Mouse (Mus musculus) lung, adult 2 months (tissue): ENCODE measurements around the gene Hivep1. TPM values are rescaled to one million over a fixed set of nuclear protein-coding genes. Genes with fewer than 3 reads are reported as not detected.

Experiments
- DNase-seq: peaks from one replicate; pipeline ENCODE4 v3.0.0; 2022
- H3K4me1 ChIP-seq: fragments of 200-500 bp; 2 replicates; pipeline ENCODE4 v1.6.1; 2011; ENCODE audit warnings: low read length; ENCODE audit not compliant: control insufficient read depth, insufficient read depth
- H3K4me3 ChIP-seq: fragments of 200-500 bp; replicated peaks from 2 replicates; pipeline ENCODE3; 2011; ENCODE audit warnings: low read depth, mild to moderate bottlenecking, control low read depth, low read length; ENCODE audit errors: extremely low read depth
- CTCF ChIP-seq: fragments of 200-500 bp; IDR thresholded peaks from 2 replicates; pipeline ENCODE4 v1.5.1; 2011; ENCODE audit warnings: mild to moderate bottlenecking, low read length, control low read depth; ENCODE audit not compliant: insufficient read depth
- POLR2A ChIP-seq: fragments of 200-500 bp; IDR thresholded peaks from 2 replicates; pipeline ENCODE4 v1.6.1; 2011; ENCODE audit warnings: low read depth, mild to moderate bottlenecking, control low read depth, low read length, borderline replicate concordance; ENCODE audit errors: extremely low read depth
- WGBS: fragments of 180-500 bp; shearing (Covaris S2); methylation state at CpG from one replicate; pipeline ENCODE4 v1.1.7; 2018; 5-methylcytosine and 5-hydroxymethylcytosine counted together
- polyA plus RNA-seq: library from polyadenylated mRNA; depleted of rRNA; stranded (reverse); fragments of >200 nt; gene quantifications from 2 replicates; pipeline ENCODE4 v1.2.3, GENCODE M21; 2012; rRNA removed

The Hivep1 gene
- polyA plus RNA-seq, 1 experiment: 41.8 TPM

DNA sequence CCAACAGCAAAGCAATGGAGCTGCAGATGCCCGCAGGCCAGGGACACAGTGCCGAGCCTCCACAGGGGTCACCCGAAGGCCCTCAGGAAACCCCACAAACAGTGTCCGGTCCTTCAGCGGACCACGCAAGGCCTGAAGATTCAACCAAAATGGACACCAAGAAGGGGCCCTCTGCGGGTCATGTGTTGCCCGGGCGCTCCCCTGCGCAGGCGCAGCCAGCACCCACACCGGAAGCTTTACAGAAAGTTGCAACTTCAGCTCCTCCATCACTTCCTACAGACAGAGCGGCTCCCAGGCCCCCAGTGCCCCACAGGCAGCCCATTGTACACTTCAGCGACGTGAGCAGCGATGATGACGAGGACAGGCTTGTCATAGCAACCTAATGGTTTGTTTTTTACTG, 132.3 kb downstream of the Hivep1 start:
- H3K4me3 ChIP-seq: no peak overlapping the region
- no peaks in the 10 kb centered on the region for H3K4me1 ChIP-seq
- TF ChIP-seq CTCF (no peak), POLR2A (no peak)
- 97% methylated on average over 17 of the region's 17 CpGs for WGBS
- no peak for DNase-seq

DNA sequence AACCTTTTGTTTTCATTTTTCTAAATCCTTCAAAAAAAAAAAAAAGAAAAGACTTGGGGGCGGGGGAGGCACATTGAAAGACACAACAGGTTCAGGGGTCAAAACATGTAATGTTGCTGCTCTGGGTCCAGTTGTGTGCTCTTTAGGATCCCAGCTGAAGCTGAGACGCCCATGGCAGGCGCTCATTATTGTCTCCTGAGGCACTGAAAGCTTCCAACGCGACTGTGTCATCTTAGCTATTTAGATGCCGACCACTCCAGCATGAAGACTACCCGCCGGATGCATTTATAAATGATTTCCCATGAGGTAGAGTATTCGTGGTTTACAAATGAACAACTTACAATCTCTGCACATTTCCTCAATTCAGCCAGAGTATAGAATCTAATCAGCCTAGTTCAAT, 141.2 kb downstream of the Hivep1 start:
- no peak overlapping the region for H3K4me3 ChIP-seq
- 54% methylated on average over 9 of the region's 9 CpGs for WGBS
- H3K4me1 ChIP-seq: no peaks in the 10 kb centered on the region
- TF ChIP-seq CTCF (no peak), POLR2A (no peak)
- DNase-seq: no peak

DNA sequence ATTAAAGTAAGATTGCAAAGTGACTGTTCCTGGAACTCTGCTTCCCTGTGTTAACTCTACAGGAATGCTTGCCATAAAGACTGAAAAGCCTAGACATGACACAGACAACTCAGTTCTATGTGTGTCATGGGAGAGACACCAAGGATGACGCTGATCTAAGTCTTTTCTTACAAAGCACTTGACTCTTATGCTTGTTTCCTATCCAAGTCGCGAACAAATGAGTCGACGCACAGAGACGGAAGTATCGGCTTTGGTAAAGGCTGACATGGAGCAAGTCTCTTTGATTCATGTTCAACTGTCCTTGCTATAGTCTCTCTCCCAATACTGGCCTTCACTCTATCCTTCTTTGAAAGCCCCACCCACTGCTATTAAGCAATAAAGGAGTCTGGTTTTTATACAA, 143.8 kb downstream of the Hivep1 start:
- no peak for DNase-seq
- WGBS: 90% methylated on average over 7 of the region's 7 CpGs
- Histone ChIP-seq H3K4me3 (no peak overlapping the region), H3K4me1 (no peaks in the 10 kb centered on the region)
- TF ChIP-seq POLR2A: no peak
- TF ChIP-seq CTCF: no peak

DNA sequence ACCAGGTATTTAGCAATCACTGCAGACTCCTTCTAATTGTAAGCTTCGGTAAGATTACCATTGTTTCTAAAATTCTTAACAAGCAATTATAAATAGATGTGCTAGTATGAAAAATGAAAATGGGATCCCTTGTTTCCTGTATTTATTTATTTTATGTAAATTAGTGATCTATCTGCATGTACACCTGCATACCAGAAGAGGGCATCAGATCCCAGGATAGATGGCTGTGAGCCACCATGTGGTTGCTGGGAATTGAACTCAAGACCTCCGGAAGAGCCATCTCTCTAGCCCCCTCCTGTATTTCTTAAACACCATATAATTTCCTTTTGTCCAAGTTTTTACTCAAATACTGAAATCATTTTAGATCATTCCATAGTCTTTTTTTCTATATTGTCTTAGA, 145.8 kb downstream of the Hivep1 start:
- Histone ChIP-seq H3K4me1 (no peaks in the 10 kb centered on the region), H3K4me3 (no peak overlapping the region)
- TF ChIP-seq CTCF: no peak
- no peak for TF ChIP-seq POLR2A
- WGBS: 77% methylated on average over 2 of the region's 2 CpGs
- DNase-seq: no peak

DNA sequence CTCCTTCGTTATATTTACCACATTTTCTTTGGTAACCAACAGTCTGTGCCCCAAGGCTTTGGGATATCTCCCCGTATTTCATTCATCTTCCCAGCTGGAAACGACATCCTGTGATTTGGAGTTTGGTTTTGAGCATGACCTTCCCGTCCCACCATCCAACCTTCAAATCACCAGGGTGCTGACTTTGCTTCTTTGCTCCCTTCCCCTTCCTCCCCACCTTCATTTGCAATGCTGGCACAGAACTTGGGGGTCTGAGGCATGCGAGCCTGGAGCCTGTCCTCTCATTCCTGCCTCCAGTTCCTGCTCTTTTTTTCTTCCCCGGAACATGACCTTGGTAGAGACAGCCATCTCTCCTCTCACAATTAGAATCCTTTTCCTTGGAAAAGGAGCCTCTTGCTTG, 161.7 kb downstream of the Hivep1 start:
- 91% methylated on average over 6 of the region's 6 CpGs for WGBS

DNA sequence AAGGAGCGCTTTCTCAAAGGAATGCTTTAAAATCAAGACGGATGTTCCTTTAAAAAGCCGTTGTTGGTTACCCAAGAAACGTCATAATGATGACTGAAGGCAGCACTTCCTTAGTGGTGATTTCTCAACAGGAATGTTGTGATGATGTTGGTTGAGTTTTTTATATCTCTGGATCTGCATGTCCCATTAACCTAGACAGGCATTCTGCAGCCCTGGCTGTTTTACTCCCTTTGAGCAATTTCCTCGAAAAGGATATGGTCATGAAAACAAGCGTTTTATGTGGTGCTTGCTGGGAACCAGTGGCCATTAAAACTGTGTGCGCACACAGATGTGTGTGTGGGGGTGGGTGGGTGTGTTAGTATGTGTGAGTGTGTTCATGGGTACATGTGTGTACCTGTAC, 170.6 kb downstream of the Hivep1 start:
- no peak overlapping the region for H3K4me3 ChIP-seq
- TF ChIP-seq CTCF (no peak), POLR2A (no peak)
- 87% methylated on average over 7 of the region's 7 CpGs for WGBS
- no peak for DNase-seq
- H3K4me1 ChIP-seq: no peaks in the 10 kb centered on the region

More for the DNA sequence above, 161.7 kb downstream of the Hivep1 start:
- DNase-seq: no peak
- TF ChIP-seq POLR2A (no peak), CTCF (no peak)
- Histone ChIP-seq H3K4me3 (no peak overlapping the region), H3K4me1 (no peaks in the 10 kb centered on the region)

DNA sequence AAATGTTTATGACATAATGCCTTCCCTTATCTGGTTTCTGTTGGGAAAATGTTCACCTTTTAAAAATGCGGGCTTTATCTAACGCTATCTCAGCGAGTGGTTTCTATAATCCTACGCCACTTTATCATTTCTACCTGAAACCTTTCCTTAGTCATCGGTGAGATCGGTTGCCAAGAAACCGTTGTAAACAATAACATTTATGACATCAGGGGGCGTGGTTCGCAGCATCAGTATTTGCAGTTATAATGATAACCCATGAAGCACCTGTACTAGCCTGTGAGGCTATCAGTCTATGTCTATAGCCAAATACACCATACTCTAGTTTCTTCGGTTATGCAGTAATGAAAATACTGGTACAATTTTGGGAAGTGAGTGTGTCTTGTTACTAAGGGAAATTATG, 177.0 kb downstream of the Hivep1 start:
- DNase-seq: no peak
- H3K4me3 ChIP-seq: no peak overlapping the region
- H3K4me1 ChIP-seq: no peaks in the 10 kb centered on the region
- WGBS: 85% methylated on average over 10 of the region's 10 CpGs
- TF ChIP-seq CTCF: no peak
- no peak for TF ChIP-seq POLR2A

DNA sequence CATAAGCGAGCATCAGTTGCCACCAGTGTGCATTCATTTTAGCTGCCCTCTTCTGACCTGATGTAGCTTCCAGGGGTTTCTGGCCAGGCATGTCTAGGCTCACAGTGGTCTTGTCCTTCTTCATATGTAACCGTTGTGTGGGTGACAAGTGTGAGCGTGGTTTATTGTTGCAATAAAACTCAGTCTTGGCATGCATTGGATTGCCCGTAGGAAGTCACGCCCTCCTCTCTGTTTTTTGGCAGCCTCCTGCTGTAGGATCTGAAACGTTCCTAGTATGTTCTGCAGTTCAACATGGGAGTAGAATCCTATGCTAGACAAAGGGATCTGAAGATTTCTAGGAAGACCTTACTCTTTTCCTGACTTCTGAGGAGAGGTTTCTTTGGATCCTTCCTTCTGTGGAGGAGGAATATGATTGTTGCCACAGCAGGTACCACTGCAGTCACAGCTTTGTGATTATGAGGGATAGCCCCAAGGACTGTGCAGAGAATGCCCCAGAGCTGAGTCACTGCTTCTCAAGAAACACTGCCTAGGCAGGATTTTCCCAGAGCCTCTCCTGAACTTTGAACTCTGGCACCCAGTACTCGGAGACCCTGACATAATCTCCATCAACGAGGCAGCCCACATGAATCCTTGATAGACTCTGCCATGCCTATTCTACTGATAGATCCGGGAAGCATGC, 182.1 kb downstream of the Hivep1 start:
- H3K4me1 ChIP-seq: no peaks in the 10 kb centered on the region
- DNase-seq: no peak
- no peak overlapping the region for H3K4me3 ChIP-seq
- 53% methylated on average over 9 of the region's 9 CpGs for whole genome bisulfite sequencing
- TF ChIP-seq CTCF: no peak
- no peak for TF ChIP-seq POLR2A

DNA sequence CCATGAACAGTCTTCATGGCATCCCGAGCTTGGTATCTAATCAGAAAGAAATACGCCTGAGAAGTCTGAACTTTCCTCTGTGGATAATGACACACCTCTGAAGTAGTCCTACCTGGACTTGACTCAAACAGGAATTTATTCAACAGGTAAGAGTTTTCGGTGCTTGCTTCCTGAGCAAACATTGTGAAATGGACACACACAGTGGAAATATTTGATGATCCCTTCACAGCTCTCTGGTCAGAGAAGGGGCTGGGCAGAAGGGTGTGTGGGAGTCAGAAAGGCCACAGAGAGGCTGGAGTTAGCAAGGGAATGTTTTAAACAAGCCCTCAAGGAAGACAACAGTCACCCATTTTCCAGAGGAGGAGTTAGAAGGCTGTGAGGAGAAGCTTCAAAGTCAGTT, 186.7 kb downstream of the Hivep1 start:
- Histone ChIP-seq H3K4me1 (no peaks in the 10 kb centered on the region), H3K4me3 (no peak overlapping the region)
- WGBS: 78% methylated on average over 3 of the region's 3 CpGs
- no peak for DNase-seq
- TF ChIP-seq CTCF (no peak), POLR2A (no peak)

DNA sequence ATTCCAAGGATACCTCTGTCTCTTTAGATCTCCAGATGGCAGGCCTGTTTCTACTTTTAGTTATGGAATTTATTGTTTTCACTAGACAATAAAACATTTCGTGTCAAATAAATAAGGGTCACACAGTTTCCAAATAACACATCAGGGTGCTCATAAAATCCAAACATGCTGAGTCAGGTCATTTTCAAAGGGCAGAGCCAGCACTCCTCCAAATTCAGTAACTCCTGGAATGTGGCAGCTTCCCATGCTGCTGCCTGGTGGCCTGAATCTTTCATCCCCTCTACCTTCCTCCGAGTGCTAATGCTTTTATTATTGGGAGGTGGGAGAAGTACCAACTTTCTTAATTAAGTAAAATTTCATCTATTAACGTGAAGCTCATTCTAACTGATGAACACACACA, 190.3 kb downstream of the Hivep1 start:
- 53% methylated on average over 3 of the region's 3 CpGs for WGBS
- no peak for DNase-seq
- peaks cover 3% of the 10 kb centered on the region for H3K4me1 ChIP-seq
- no peak overlapping the region for H3K4me3 ChIP-seq
- TF ChIP-seq POLR2A (no peak), CTCF (no peak)

Other genes with a start within 250 kb of the Hivep1 start
- 1.6 and 4.3 TPM in 2 replicates for gene Adtrp, start 204.3 kb upstream of the Hivep1 start, polyA plus RNA-seq
- 8.8 and 18.2 TPM in 2 replicates for gene Edn1, start 249.5 kb downstream of the Hivep1 start, polyA plus RNA-seq